Mouse (Mus musculus) brain, embryonic 14.5 days (tissue): ENCODE data around the gene Rnf43.

Experiments
- CTCF ChIP-seq: fragments of 200-500 bp; IDR thresholded peaks from 2 replicates; pipeline ENCODE4 v1.5.1; 2012; ENCODE audit warnings: inconsistent platforms, mild to moderate bottlenecking, moderate library complexity, borderline replicate concordance; ENCODE audit not compliant: insufficient read depth, insufficient read length; ENCODE audit errors: extremely low read depth
- POLR2A ChIP-seq: fragments of 200-500 bp; IDR thresholded peaks from 2 replicates; pipeline ENCODE4 v1.6.1; 2012; ENCODE audit warnings: mild to moderate bottlenecking, inconsistent platforms, borderline replicate concordance; ENCODE audit not compliant: poor library complexity, insufficient read depth, insufficient read length, severe bottlenecking; ENCODE audit errors: extremely low read depth

GRCm38 (mm10) chr11:87710262-87710615 is 47.7 kb downstream of the Rnf43 start:
- TF ChIP-seq CTCF (no peak), POLR2A (no peak)
